Mouse (Mus musculus) neutrophil, adult 5-6 weeks (primary cell): Measurements from ENCODE around the gene Mtx1. TPM values are rescaled to one million over a fixed set of nuclear protein-coding genes. Genes with fewer than 3 reads are reported as not detected.

ENCODE experiments used
- ATAC-seq: fragments of 151-379, 151-347 bp; 2 replicates; pipeline ENCODE4 v1.8.0; 2017; ENCODE audit warnings: mild to moderate bottlenecking, moderate TSS enrichment; ENCODE audit not compliant: insufficient number of reproducible peaks, poor library complexity, low FRiP score, severe bottlenecking; ENCODE audit errors: extremely low read depth
- total RNA-seq: library from RNA; stranded (forward); fragments of 200-1000 nt; gene quantifications from 2 replicates; pipeline ENCODE4 v1.2.3, GENCODE M21; 2017

The Mtx1 gene
- 65.6 and 83.4 TPM in 2 replicates for total RNA-seq

GRCm38 (mm10) chr3:89226900-89227299 lies at the start of gene Mtx1:
Gene Mtx1, minus strand, starts transcription at chr3:89227088.
- ATAC-seq: no peak

GRCm38 (mm10) chr3:89276061-89276460 lies 49.2 kb upstream of the Mtx1 start:
- ATAC-seq: no peak

GRCm38 (mm10) chr3:89271760-89272159 lies 44.9 kb upstream of the Mtx1 start:
- ATAC-seq: no peak

- no peak for ATAC-seq
Observed at GRCm38 (mm10) chr3:89270891-89271290, 44.0 kb upstream of the Mtx1 start.

- ATAC-seq: peak; percentile 34
Observed at GRCm38 (mm10) chr3:89270051-89270755, 43.3 kb upstream of the Mtx1 start, which contains the start of gene Slc50a1. Gene Slc50a1, minus strand, starts transcription at chr3:89270570.

- no peak for ATAC-seq
Observed at GRCm38 (mm10) chr3:89268916-89269315, 42.0 kb upstream of the Mtx1 start.

- peak; percentile 88 for ATAC-seq
Observed at GRCm38 (mm10) chr3:89266439-89266893, 39.6 kb upstream of the Mtx1 start.

GRCm38 (mm10) chr3:89262417-89262816 lies 35.5 kb upstream of the Mtx1 start:
- ATAC-seq: no peak

- no peak for ATAC-seq
Observed at GRCm38 (mm10) chr3:89260211-89260610, 33.3 kb upstream of the Mtx1 start.

- no peak for ATAC-seq
Observed at GRCm38 (mm10) chr3:89259076-89259475, 32.2 kb upstream of the Mtx1 start, which contains the start of gene Dpm3. Gene Dpm3, plus strand, starts transcription at chr3:89259358.

- no peak for ATAC-seq
Observed at GRCm38 (mm10) chr3:89256177-89256576, 29.3 kb upstream of the Mtx1 start.

GRCm38 (mm10) chr3:89254994-89255393 lies 28.1 kb upstream of the Mtx1 start:
- ATAC-seq: no peak

- ATAC-seq: peak; percentile 76
Observed at GRCm38 (mm10) chr3:89251365-89251895, 24.5 kb upstream of the Mtx1 start.

GRCm38 (mm10) chr3:89250435-89251040 lies 23.6 kb upstream of the Mtx1 start:
- ATAC-seq: peak; percentile 38

- ATAC-seq: no peak
Observed at GRCm38 (mm10) chr3:89247466-89247865, 20.6 kb upstream of the Mtx1 start.

GRCm38 (mm10) chr3:89246261-89247100 lies 19.6 kb upstream of the Mtx1 start, which contains the start of gene Trim46:
Gene Trim46, minus strand, starts transcription at chr3:89246309.
- ATAC-seq: peak; percentile 73

- no peak for ATAC-seq
Observed at GRCm38 (mm10) chr3:89245688-89246171, 18.8 kb upstream of the Mtx1 start, which contains the start of gene Krtcap2. Gene Krtcap2, plus strand, starts transcription at chr3:89245966.

- no peak for ATAC-seq
Observed at GRCm38 (mm10) chr3:89244982-89245687, 18.2 kb upstream of the Mtx1 start.
